Mouse (Mus musculus) ES-Bruce4 (cell line): ENCODE data around the gene Thap7. TPM values are rescaled to one million over a fixed set of nuclear protein-coding genes. Genes with fewer than 3 reads are reported as not detected.

Experiments used
- H3K27ac ChIP-seq: 2 replicates; pipeline ENCODE4 v1.5.1; 2012; ENCODE audit warnings: low read length, inconsistent platforms; ENCODE audit not compliant: insufficient read depth
- H3K27me3 ChIP-seq: 2 replicates; pipeline ENCODE4 v1.6.1; 2012; ENCODE audit warnings: mild to moderate bottlenecking, low read length, inconsistent platforms; ENCODE audit not compliant: control insufficient read depth, poor library complexity, insufficient read depth, severe bottlenecking
- H3K36me3 ChIP-seq: 2 replicates; pipeline ENCODE4 v1.6.1; 2012; ENCODE audit warnings: inconsistent platforms, mild to moderate bottlenecking, low read length, moderate library complexity; ENCODE audit not compliant: control insufficient read depth, poor library complexity, insufficient read depth, severe bottlenecking
- H3K4me1 ChIP-seq: one replicate; pipeline ENCODE4 v1.8.1; 2011; ENCODE audit warnings: low read length; ENCODE audit not compliant: control insufficient read depth, insufficient read depth
- H3K4me3 ChIP-seq: 2 replicates; pipeline ENCODE4 v1.5.1; 2011; ENCODE audit warnings: low read depth, mild to moderate bottlenecking, low read length
- H3K9ac ChIP-seq: 2 replicates; pipeline ENCODE4 v1.6.1; 2012; ENCODE audit warnings: low read depth, mild to moderate bottlenecking, inconsistent platforms; ENCODE audit not compliant: poor library complexity, severe bottlenecking
- H3K9me3 ChIP-seq: replicated peaks from 2 replicates; pipeline ENCODE4 v1.6.1; 2012; ENCODE audit warnings: mild to moderate bottlenecking, low read length, inconsistent platforms; ENCODE audit not compliant: control insufficient read depth, poor library complexity, insufficient read depth, severe bottlenecking
- CTCF ChIP-seq: IDR thresholded peaks from one replicate; pipeline ENCODE4 v1.8.1; 2011; ENCODE audit warnings: low read depth, low read length
- EP300 ChIP-seq: IDR thresholded peaks from 2 replicates; pipeline ENCODE4 v1.6.1; 2011; ENCODE audit warnings: low read depth, low read length; ENCODE audit not compliant: insufficient read depth
- POLR2A ChIP-seq: IDR thresholded peaks from one replicate; pipeline ENCODE4 v1.8.1; 2011; ENCODE audit warnings: low read length; ENCODE audit not compliant: insufficient read depth
- polyA plus RNA-seq: library from polyadenylated mRNA; stranded (reverse); fragments of >200 nt; gene quantifications from 2 replicates; pipeline ENCODE4 v1.2.4, GENCODE M21; 2011; ENCODE audit warnings: low read depth; ENCODE audit not compliant: missing spikeins, insufficient read depth, insufficient read length

The Thap7 gene
- 12.9 and 13.1 TPM in 2 replicates for polyA plus RNA-seq

- TF ChIP-seq EP300 = peak; percentile 42; the same call in 1 of the 2 replicates
- TF ChIP-seq CTCF = no peak
- TF ChIP-seq POLR2A = peak; percentile 75
Observed at GRCm38 (mm10) chr16:17530640-17531288, at the start of gene Thap7. Gene Thap7 (minus strand): TSS chr16:17531136.

GRCm38 (mm10) chr16:17576825-17577215, 45.9 kb upstream of the Thap7 start:
- no peak overlapping the region for H3K27ac ChIP-seq
- H3K4me1 ChIP-seq = no peaks in the 10 kb centered on the region
- no peaks in the 10 kb centered on the region for H3K27me3 ChIP-seq
- TF ChIP-seq CTCF = no peak
- no peak for TF ChIP-seq EP300
- no peak for TF ChIP-seq POLR2A
- H3K36me3 ChIP-seq = no peaks in the 10 kb centered on the region
- no peaks in the 10 kb centered on the region for H3K9me3 ChIP-seq
- peak overlapping the region; percentile 78 for H3K4me3 ChIP-seq
- H3K9ac ChIP-seq = peak overlapping the region; percentile 39

More at GRCm38 (mm10) chr16:17530640-17531288, at the start of gene Thap7:
- H3K9ac ChIP-seq = peak within 1 kb of the TSS; percentile 69
- no peaks in the 10 kb centered on the region for H3K9me3 ChIP-seq
- H3K4me3 ChIP-seq = peak within 1 kb of the TSS; percentile 95
- H3K27me3 ChIP-seq = no peaks in the 10 kb centered on the region
- H3K36me3 ChIP-seq = no peaks in the 10 kb centered on the region; the same call in 1 of the 2 replicates
- peak within 1 kb of the TSS; percentile 35 for H3K27ac ChIP-seq
- peaks cover 3% of the 10 kb centered on the region for H3K4me1 ChIP-seq

GRCm38 (mm10) chr16:17575870-17576824, 45.2 kb upstream of the Thap7 start:
- peak overlapping the region; percentile 78 for H3K4me3 ChIP-seq
- no peaks in the 10 kb centered on the region for H3K36me3 ChIP-seq
- H3K27ac ChIP-seq = no peak overlapping the region
- peak overlapping the region; percentile 39 for H3K9ac ChIP-seq
- H3K4me1 ChIP-seq = no peaks in the 10 kb centered on the region
- no peaks in the 10 kb centered on the region for H3K9me3 ChIP-seq
- H3K27me3 ChIP-seq = no peaks in the 10 kb centered on the region
- no peak for TF ChIP-seq POLR2A
- TF ChIP-seq EP300 = no peak
- no peak for TF ChIP-seq CTCF

GRCm38 (mm10) chr16:17566186-17566585, 35.2 kb upstream of the Thap7 start:
- Histone ChIP-seq H3K36me3 (no peaks in the 10 kb centered on the region), H3K9me3 (no peaks in the 10 kb centered on the region), H3K27me3 (no peaks in the 10 kb centered on the region), H3K27ac (no peak overlapping the region), H3K4me1 (no peaks in the 10 kb centered on the region), H3K9ac (no peak overlapping the region), H3K4me3 (no peak overlapping the region)
- TF ChIP-seq POLR2A (no peak), CTCF (no peak), EP300 (no peak)

GRCm38 (mm10) chr16:17564771-17565170, 33.8 kb upstream of the Thap7 start:
- no peak overlapping the region for H3K27ac ChIP-seq
- no peak for TF ChIP-seq POLR2A
- TF ChIP-seq EP300 = no peak
- no peak for TF ChIP-seq CTCF
- no peak overlapping the region for H3K4me3 ChIP-seq
- no peaks in the 10 kb centered on the region for H3K9me3 ChIP-seq
- no peaks in the 10 kb centered on the region for H3K27me3 ChIP-seq
- H3K36me3 ChIP-seq = no peaks in the 10 kb centered on the region
- no peak overlapping the region for H3K9ac ChIP-seq
- no peaks in the 10 kb centered on the region for H3K4me1 ChIP-seq
